Mouse (Mus musculus): ENCODE data around the gene Cpsf7.

Cpsf7 gene

GRCm38 (mm10) chr19:10560108-10560507, 35.0 kb downstream of the Cpsf7 start:
- DNase-seq (ENCODE audit: low spot score), result no peak

- no peak for DNase-seq (ENCODE audit: low spot score)
These were observed 36.7 kb downstream of the Cpsf7 start for GRCm38 (mm10) chr19:10561558-10562314.

- DNase-seq (ENCODE audit: low spot score), result no peak
These were observed 37.3 kb downstream of the Cpsf7 start for GRCm38 (mm10) chr19:10562351-10562750.

- DNase-seq (ENCODE audit: low spot score), result no peak
These were observed 39.2 kb downstream of the Cpsf7 start for GRCm38 (mm10) chr19:10564278-10564677.

- DNase-seq (ENCODE audit: low spot score), result no peak
These were observed 40.2 kb downstream of the Cpsf7 start for GRCm38 (mm10) chr19:10565217-10565616.

- no peak for DNase-seq (ENCODE audit: low spot score)
These were observed 44.6 kb downstream of the Cpsf7 start for GRCm38 (mm10) chr19:10569627-10570026.

GRCm38 (mm10) chr19:10576690-10577561, 51.9 kb downstream of the Cpsf7 start, which contains the start of the genes Cyb561a3 and Tmem138:
Cyb561a3 (plus strand) TSS chr19:10577172.
Tmem138 (minus strand) TSS chr19:10577362.
- peak; percentile 75 for DNase-seq (ENCODE audit: low spot score)

- DNase-seq (ENCODE audit: low spot score), result no peak
These were observed 55.0 kb downstream of the Cpsf7 start for GRCm38 (mm10) chr19:10580102-10580501.

- DNase-seq (ENCODE audit: low spot score), result no peak
These were observed 55.7 kb downstream of the Cpsf7 start for GRCm38 (mm10) chr19:10580761-10581160.

GRCm38 (mm10) chr19:10581984-10582383, 56.9 kb downstream of the Cpsf7 start:
- no peak for DNase-seq (ENCODE audit: low spot score)

GRCm38 (mm10) chr19:10583550-10584146, 58.6 kb downstream of the Cpsf7 start:
- no peak for DNase-seq (ENCODE audit: low spot score)

- DNase-seq (ENCODE audit: low spot score), result no peak
These were observed 60.0 kb downstream of the Cpsf7 start for GRCm38 (mm10) chr19:10585112-10585511.

GRCm38 (mm10) chr19:10587231-10587630, 62.2 kb downstream of the Cpsf7 start:
- DNase-seq (ENCODE audit: low spot score), result no peak

GRCm38 (mm10) chr19:10589127-10589857, 64.2 kb downstream of the Cpsf7 start:
- no peak for DNase-seq (ENCODE audit: low spot score)

GRCm38 (mm10) chr19:10590301-10590700, 65.2 kb downstream of the Cpsf7 start:
- no peak for DNase-seq (ENCODE audit: low spot score)

- no peak for DNase-seq (ENCODE audit: low spot score)
These were observed 66.8 kb downstream of the Cpsf7 start for GRCm38 (mm10) chr19:10591659-10592377.

Data from ovary, postnatal 10 days (tissue).